Mouse (Mus musculus): ENCODE data around the gene Rhox2e. TPM values are rescaled to one million over a fixed set of nuclear protein-coding genes. Genes with fewer than 3 reads are reported as not detected.
"Not testable (repeated sequence)": the region's sequence is repeated elsewhere in the genome, so short reads cannot be mapped to it uniquely, and the experiment has no call there.

Rhox2e gene
- total RNA-seq (2021) = not detected
- long read RNA-seq, experiment 1 = 0 reads
- long read RNA-seq, experiment 2 = 0 reads

DNA sequence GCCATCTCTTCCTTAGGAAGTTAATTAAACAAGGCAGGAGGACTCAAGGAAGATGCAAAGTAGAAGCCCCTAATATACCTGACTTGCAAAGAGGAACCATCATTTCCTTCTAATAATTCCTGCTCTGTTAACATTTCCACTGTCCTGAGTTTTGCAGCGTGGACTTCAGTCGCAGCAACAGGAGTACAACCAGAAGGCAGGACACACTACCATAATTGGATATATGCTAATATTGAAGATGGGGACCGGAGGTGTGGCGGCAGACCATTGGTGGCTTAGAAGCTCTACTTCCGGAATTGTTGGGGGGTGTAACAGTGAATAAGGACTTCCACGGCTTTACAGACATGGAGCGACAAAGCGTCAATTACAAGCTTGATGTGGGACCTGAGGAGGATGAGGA, at the start of gene Rhox2e:
Gene Rhox2e (plus strand): TSS at position 301 of the 400 bp plus-strand sequence.
- H3K27ac ChIP-seq; H3K4me3 ChIP-seq; DNase-seq (ENCODE audit: extremely low spot score in 1 of 2, low spot score in 2 of 2); intact Hi-C loops (cut with DNase I): not testable (repeated sequence)

DNA sequence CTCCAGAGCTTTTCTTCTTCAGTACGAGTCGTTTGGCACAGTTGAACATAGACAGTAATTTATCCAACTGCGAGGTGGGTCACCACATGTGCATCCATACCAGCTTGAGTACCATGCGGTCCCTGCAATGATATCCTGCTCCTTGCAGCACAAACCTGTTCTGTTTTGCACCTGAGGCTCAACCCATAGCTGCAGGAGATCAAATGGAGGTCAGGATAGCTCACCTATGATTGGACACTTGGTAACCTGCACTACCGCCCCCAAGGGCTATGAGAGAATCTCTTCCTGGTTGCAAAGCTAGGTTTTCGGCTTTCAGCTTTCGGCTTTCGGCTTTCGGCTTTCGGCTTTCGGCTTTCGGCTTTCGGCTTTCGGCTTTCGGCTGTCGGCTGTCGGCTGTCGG, 16.2 kb upstream of the Rhox2e start, which contains the start of gene Rhox4d:
Gene Rhox4d (plus strand): TSS at position 301 of the 400 bp plus-strand sequence.
- H3K4me3 ChIP-seq; H3K27ac ChIP-seq; intact Hi-C loops (cut with DNase I); DNase-seq (ENCODE audit: extremely low spot score in 1 of 2, low spot score in 2 of 2): not testable (repeated sequence)

DNA sequence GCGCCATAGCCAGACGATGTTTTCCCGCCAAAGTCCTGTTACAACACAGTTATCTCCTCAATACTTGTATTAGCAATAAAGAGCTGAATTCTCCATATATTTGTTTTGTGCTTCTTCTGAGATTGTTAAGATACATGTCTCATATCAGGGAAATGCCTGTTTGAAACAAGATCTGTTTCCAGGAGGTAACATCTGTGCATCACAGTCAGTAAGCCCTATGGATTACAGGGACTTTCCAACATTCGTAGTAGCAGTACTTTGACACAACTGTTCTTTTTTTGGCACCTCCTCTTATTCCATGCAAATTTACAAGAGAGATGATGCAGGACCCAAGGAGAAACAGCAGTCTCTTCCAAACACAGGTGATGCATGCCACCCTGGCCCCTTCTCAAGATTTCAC, 11.5 kb downstream of the Rhox2e start, which contains the start of gene Rhox3e:
Gene Rhox3e (plus strand): TSS at position 301 of the 400 bp plus-strand sequence.
- intact Hi-C loops (cut with DNase I); DNase-seq (ENCODE audit: extremely low spot score in 1 of 2, low spot score in 2 of 2); H3K4me3 ChIP-seq; H3K27ac ChIP-seq: not testable (repeated sequence)

DNA sequence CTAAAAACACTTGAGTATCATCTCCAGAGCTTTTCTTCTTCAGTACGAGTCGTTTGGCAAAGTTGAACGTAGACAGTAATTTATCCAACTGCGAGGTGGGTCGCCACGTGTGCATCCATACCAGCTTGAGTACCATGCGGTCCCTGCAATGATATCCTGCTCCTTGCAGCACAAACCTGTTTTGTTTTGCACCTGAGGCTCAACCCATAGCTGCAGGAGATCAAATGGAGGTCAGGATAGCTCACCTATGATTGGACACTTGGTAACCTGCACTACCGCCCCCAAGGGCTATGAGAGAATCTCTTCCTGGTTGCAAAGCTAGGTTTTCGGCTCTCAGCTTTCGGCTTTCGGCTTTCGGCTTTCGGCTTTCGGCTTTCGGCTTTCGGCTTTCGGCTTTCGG, 26.9 kb downstream of the Rhox2e start, which contains the start of gene Rhox4e:
Gene Rhox4e (plus strand): TSS at position 301 of the 400 bp plus-strand sequence.
- H3K4me3 ChIP-seq; DNase-seq (ENCODE audit: extremely low spot score in 1 of 2, low spot score in 2 of 2); H3K27ac ChIP-seq; intact Hi-C loops (cut with DNase I): not testable (repeated sequence)

DNA sequence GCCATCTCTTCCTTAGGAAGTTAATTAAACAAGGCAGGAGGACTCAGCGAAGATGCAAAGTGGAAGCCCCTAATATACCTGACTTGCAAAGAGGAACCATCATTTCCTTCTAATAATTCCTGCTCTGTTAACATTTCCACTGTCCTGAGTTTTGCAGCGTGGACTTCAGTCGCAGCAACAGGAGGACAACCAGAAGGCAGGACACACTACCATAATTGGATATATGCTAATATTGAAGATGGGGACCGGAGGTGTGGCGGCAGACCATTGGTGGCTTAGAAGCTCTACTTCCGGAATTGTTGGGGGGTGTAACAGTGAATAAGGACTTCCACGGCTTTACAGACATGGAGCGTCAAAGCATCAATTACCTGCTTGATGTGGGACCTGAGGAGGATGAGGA, 40.9 kb downstream of the Rhox2e start, which contains the start of gene Rhox2f:
Gene Rhox2f (plus strand): TSS at position 301 of the 400 bp plus-strand sequence.
- H3K27ac ChIP-seq; intact Hi-C loops (cut with DNase I); DNase-seq (ENCODE audit: extremely low spot score in 1 of 2, low spot score in 2 of 2); H3K4me3 ChIP-seq: not testable (repeated sequence)

DNA sequence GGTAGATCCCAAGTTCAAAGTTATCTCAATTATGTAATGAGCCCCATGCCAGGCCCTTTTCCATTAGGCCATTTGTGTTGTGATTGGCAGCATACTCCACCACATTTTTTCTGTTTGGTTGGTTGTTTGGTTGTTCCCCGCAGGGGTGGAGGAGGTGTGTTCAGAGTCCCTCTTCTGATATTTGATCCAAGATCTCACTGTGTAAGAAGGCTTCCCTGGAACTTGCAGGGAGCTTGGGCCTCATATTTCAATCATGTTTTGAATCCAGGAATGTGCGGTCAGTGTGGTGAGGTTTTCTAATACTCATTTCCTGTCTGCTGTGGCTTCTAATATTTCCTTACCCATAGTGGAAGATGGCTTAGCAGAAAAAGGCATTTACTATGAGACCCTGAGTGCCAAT, 42.4 kb downstream of the Rhox2e start:
- H3K27ac ChIP-seq; H3K4me3 ChIP-seq; DNase-seq (ENCODE audit: extremely low spot score in 1 of 2, low spot score in 2 of 2); intact Hi-C loops (cut with DNase I): not testable (repeated sequence)

DNA sequence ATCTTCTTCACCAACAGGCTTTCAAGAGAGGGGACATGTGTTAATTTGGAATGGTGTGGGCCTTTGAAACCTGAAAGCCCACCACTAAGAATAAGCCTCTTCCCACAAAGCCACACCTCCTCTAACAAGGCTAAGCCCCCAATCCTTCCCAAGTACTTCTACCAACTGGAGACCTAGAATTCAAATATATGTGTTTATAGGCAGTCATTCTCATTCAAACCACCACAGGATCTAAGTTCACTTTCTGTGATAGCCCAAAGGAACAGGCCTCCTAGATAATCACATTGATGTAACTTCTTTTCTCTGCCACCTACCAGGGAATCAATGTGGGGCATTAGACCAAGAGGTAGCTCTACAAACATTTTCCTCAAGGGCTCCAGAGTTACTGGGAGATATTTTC, 50.4 kb downstream of the Rhox2e start, which contains the start of gene Rhox3f:
Gene Rhox3f (plus strand): TSS at position 301 of the 400 bp plus-strand sequence.
- H3K27ac ChIP-seq; H3K4me3 ChIP-seq; intact Hi-C loops (cut with DNase I); DNase-seq (ENCODE audit: extremely low spot score in 1 of 2, low spot score in 2 of 2): not testable (repeated sequence)

Other genes with a start within 250 kb of the Rhox2e start
- gene Rhox3a2, start 150.4 kb upstream of the Rhox2e start, total RNA-seq (2021) = not detected
- gene Rhox4a2, start 139.6 kb upstream of the Rhox2e start, total RNA-seq (2021) = not detected
- gene Rhox2b, start 118.4 kb upstream of the Rhox2e start, total RNA-seq (2021) = not detected
- gene Rhox4b, start 98.0 kb upstream of the Rhox2e start, total RNA-seq (2021) = not detected
- not detected for gene Rhox2c, start 76.8 kb upstream of the Rhox2e start, total RNA-seq (2021)
- gene Rhox3c, start 71.9 kb upstream of the Rhox2e start, total RNA-seq (2021) = not detected
- not detected for gene Rhox4c, start 50.1 kb upstream of the Rhox2e start, total RNA-seq (2021)
- gene Rhox2d, start 37.0 kb upstream of the Rhox2e start, total RNA-seq (2021) = not detected
- gene Rhox4d, start 16.1 kb upstream of the Rhox2e start, total RNA-seq (2021) = not detected
- gene Rhox3e, start 11.6 kb downstream of the Rhox2e start, total RNA-seq (2021) = not detected
- not detected for gene Rhox4e, start 27.0 kb downstream of the Rhox2e start, total RNA-seq (2021)
- not detected for gene Rhox2f, start 41.0 kb downstream of the Rhox2e start, total RNA-seq (2021)
- not detected for gene Rhox3f, start 50.5 kb downstream of the Rhox2e start, total RNA-seq (2021)
- gene Rhox4f, start 77.3 kb downstream of the Rhox2e start, total RNA-seq (2021) = not detected
- gene Rhox3g, start 98.2 kb downstream of the Rhox2e start, total RNA-seq (2021) = not detected
- gene Rhox2g, start 113.0 kb downstream of the Rhox2e start, total RNA-seq (2021) = not detected
- not detected for gene Rhox4g, start 120.9 kb downstream of the Rhox2e start, total RNA-seq (2021)
- not detected for gene Rhox3h, start 138.3 kb downstream of the Rhox2e start, total RNA-seq (2021)
- not detected for gene Rhox2h, start 142.8 kb downstream of the Rhox2e start, total RNA-seq (2021)

All from left cerebral cortex, adult 2 months (tissue).